Mouse (Mus musculus): ENCODE measurements around the gene Slc5a6.

GRCm38 (mm10) chr5:31093151-31094041, 44.7 kb upstream of the Slc5a6 start:
- TF ChIP-seq CTCF (IDR thresholded peaks at IDR 0.05; ENCODE audit: insufficient read depth, low read length) (no peak), POLR2A (IDR thresholded peaks at IDR 0.05; ENCODE audit: borderline replicate concordance, extremely low read depth, low read depth, low read length) (no peak)

Data from lung, adult 2 months (tissue).